In the genomic region with DNA sequence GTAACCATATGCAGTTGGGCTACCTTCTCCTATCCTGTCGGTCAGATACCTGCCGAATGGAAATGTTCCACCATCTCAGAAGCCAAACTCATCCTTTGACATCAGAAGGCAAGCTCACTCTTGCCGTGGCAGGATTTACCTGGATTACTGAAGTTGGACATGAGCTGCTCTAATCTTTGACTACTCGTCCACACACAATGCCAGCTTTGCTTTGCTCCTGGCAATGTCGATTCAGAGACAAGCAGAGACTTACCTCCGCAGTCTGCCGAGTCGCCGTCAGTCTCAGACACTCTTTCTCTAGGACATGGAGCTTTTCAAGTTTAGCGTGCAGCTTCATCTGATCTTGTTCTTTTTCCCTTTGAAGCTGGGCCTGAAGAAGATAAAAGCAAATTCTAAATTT, we compare ENCODE assay signal across 22 mouse cellular contexts. TPM values are rescaled to one million over a fixed set of nuclear protein-coding genes. Genes with fewer than 3 reads are reported as not detected.
A peak's percentile ranks its signal among the peaks of the same experiment; 100 is the strongest.
DNase-seq lines count a peak whose midpoint lies in the region; ATAC-seq and TF ChIP-seq lines count a peak whose summit lies in the region.
"Had no signal": no experiment of that assay in that cellular context is flagged by ENCODE, and none has a peak within 500 bp of the region (broad histone marks: within the 10 kb centered on the region; RNA-seq: fewer than 3 reads in every experiment).

No protein-coding gene starts in this region.

- H3K27ac ChIP-seq in embryonic facial prominence, embryonic 14.5 days (replicated peaks; ENCODE audit: low read depth, low read length) = no peak overlapping the region; the same call in 1 of the 2 replicates
- no peak overlapping the region for H3K27ac ChIP-seq in embryonic facial prominence, embryonic 10.5 days (replicated peaks)
- H3K27ac ChIP-seq in stomach, postnatal 0 days (replicated peaks) = 0 out of 2 replicates have a peak overlapping the region, but pooled peaks have one; percentile 13
- no peak overlapping the region for H3K27ac ChIP-seq in hindbrain, embryonic 16.5 days (ENCODE audit: low read depth, low read length)
- no peak overlapping the region for H3K27ac ChIP-seq in lung, postnatal 0 days (ENCODE audit: low read length)

- H3K27me3 ChIP-seq in embryonic facial prominence, embryonic 14.5 days (replicated peaks; ENCODE audit: control insufficient read depth, insufficient read depth, low read length) = no peaks in the 10 kb centered on the region
- H3K27me3 ChIP-seq in embryonic facial prominence, embryonic 10.5 days (replicated peaks; ENCODE audit: low read depth, poor library complexity, severe bottlenecking) = no peaks in the 10 kb centered on the region
- no peaks in the 10 kb centered on the region for H3K27me3 ChIP-seq in stomach, postnatal 0 days (ENCODE audit: control insufficient read depth, insufficient read depth, low read length)
- no peaks in the 10 kb centered on the region for H3K27me3 ChIP-seq in hindbrain, embryonic 16.5 days (replicated peaks; ENCODE audit: control insufficient read depth, insufficient read depth, low read length)
- H3K27me3 ChIP-seq in lung, postnatal 0 days (replicated peaks; ENCODE audit: insufficient read depth, low read length) = no peaks in the 10 kb centered on the region
- H3K27me3 ChIP-seq: CH12.LX, Patski had no signal

- no peak for TF ChIP-seq CTCF in stomach, postnatal 0 days (IDR thresholded peaks at IDR 0.05; ENCODE audit: low read depth)
- TF ChIP-seq CTCF in lung, postnatal 0 days (IDR thresholded peaks at IDR 0.05) = no peak

- H3K9ac ChIP-seq in embryonic facial prominence, embryonic 14.5 days (ENCODE audit: low read depth, low read length) = no peak overlapping the region
- no peak overlapping the region for H3K9ac ChIP-seq in stomach, postnatal 0 days (ENCODE audit: low read length)
- H3K9ac ChIP-seq in hindbrain, embryonic 16.5 days (ENCODE audit: low read depth, low read length) = no peak overlapping the region
- H3K9ac ChIP-seq in lung, postnatal 0 days (replicated peaks; ENCODE audit: low read depth) = no peak overlapping the region

- H3K36me3 ChIP-seq in embryonic facial prominence, embryonic 14.5 days (ENCODE audit: control insufficient read depth, insufficient read depth, low read length) = peaks cover 13% of the 10 kb centered on the region
- H3K36me3 ChIP-seq in embryonic facial prominence, embryonic 10.5 days (replicated peaks) = peaks cover 29% of the 10 kb centered on the region
- H3K36me3 ChIP-seq in stomach, postnatal 0 days (ENCODE audit: control insufficient read depth, insufficient read depth, low read length) = no peaks in the 10 kb centered on the region
- H3K36me3 ChIP-seq in hindbrain, embryonic 16.5 days (ENCODE audit: control insufficient read depth, insufficient read depth, low read length) = peaks cover 5% of the 10 kb centered on the region; the same call in 1 of the 2 replicates
- no peaks in the 10 kb centered on the region for H3K36me3 ChIP-seq in lung, postnatal 0 days (ENCODE audit: insufficient read depth, low read length)

- TF ChIP-seq EP300 in stomach, postnatal 0 days (optimal IDR thresholded peaks at IDR 0.05) = no peak
- no peak for TF ChIP-seq EP300 in lung, postnatal 0 days (IDR thresholded peaks at IDR 0.05)

- H3K4me3 ChIP-seq in embryonic facial prominence, embryonic 14.5 days (ENCODE audit: low read depth, low read length) = no peak overlapping the region
- no peak overlapping the region for H3K4me3 ChIP-seq in embryonic facial prominence, embryonic 10.5 days
- H3K4me3 ChIP-seq in stomach, postnatal 0 days (ENCODE audit: low read depth, low read length) = no peak overlapping the region
- H3K4me3 ChIP-seq in hindbrain, embryonic 16.5 days (ENCODE audit: low read length) = no peak overlapping the region
- no peak overlapping the region for H3K4me3 ChIP-seq in lung, postnatal 0 days (ENCODE audit: low read depth, low read length)

- 87% methylated on average over 10 of the region's 10 CpGs for WGBS in embryonic facial prominence, embryonic 14.5 days
- 92% methylated on average over 10 of the region's 10 CpGs for WGBS in embryonic facial prominence, embryonic 10.5 days
- WGBS in stomach, postnatal 0 days = 75% methylated on average over 10 of the region's 10 CpGs
- 93% methylated on average over 10 of the region's 10 CpGs for WGBS in hindbrain, embryonic 16.5 days
- WGBS in lung, postnatal 0 days = 89% methylated on average over 10 of the region's 10 CpGs

- no peak for ATAC-seq in embryonic facial prominence, embryonic 14.5 days (ENCODE audit: low read depth)
- no peak for ATAC-seq in stomach, postnatal 0 days (ENCODE audit: low FRiP score, low TSS enrichment)
- ATAC-seq in hindbrain, embryonic 16.5 days = no peak
- ATAC-seq in lung, postnatal 0 days = no peak
- ATAC-seq: activated CD4-positive, CD25-positive, alpha-beta regulatory T cell, adult 4 months; CD4-positive, CD25-positive, alpha-beta regulatory T cell, adult 4 months; Patski had no signal

- peaks cover 4% of the 10 kb centered on the region; the same call in 1 of the 2 replicates for H3K9me3 ChIP-seq in embryonic facial prominence, embryonic 14.5 days (ENCODE audit: control insufficient read depth, low read length)
- 0 out of 2 replicates have a peak, but pooled peaks cover 2% of the 10 kb centered on the region for H3K9me3 ChIP-seq in embryonic facial prominence, embryonic 10.5 days
- no peaks in the 10 kb centered on the region for H3K9me3 ChIP-seq in stomach, postnatal 0 days (ENCODE audit: control insufficient read depth, low read length)
- H3K9me3 ChIP-seq in hindbrain, embryonic 16.5 days (ENCODE audit: control insufficient read depth, low read length) = no peaks in the 10 kb centered on the region
- H3K9me3 ChIP-seq in lung, postnatal 0 days (ENCODE audit: low read length) = no peaks in the 10 kb centered on the region

- no peak overlapping the region for H3K4me2 ChIP-seq in embryonic facial prominence, embryonic 14.5 days (ENCODE audit: low read depth, low read length)
- H3K4me2 ChIP-seq in stomach, postnatal 0 days (replicated peaks; ENCODE audit: low read depth) = no peak overlapping the region
- no peak overlapping the region for H3K4me2 ChIP-seq in hindbrain, embryonic 16.5 days (ENCODE audit: low read length)
- no peak overlapping the region for H3K4me2 ChIP-seq in lung, postnatal 0 days (replicated peaks; ENCODE audit: low read depth, low read length)

- peak; percentile 21 for DNase-seq in embryonic facial prominence, embryonic 14.5 days (ENCODE audit: low spot score)
- no peak for DNase-seq in embryonic facial prominence, embryonic 10.5 days (ENCODE audit: low spot score)
- peak; percentile 97 for DNase-seq in fat pad, adult 2 months (ENCODE audit: extremely low read depth, low read depth, low spot score)
- peak; percentile 91 for DNase-seq in gonadal fat pad, adult 2 months (ENCODE audit: low read depth)
- DNase-seq in stomach, postnatal 0 days (ENCODE audit: low spot score) = no peak
- DNase-seq in lung, postnatal 0 days (ENCODE audit: low spot score) = no peak
- DNase-seq in cerebellum, postnatal 4 days (ENCODE audit: low spot score in 2 of 2) = no peak
- DNase-seq: adrenal gland, adult 2 months; adrenal gland, adult 8-10 months; adrenal gland, postnatal 10 days; adrenal gland, postnatal 14 days; adrenal gland, postnatal 25 days; adrenal gland, postnatal 36 days; B cell, adult 2 months; cerebellum, adult 11 months; cerebellum, adult 11-12 months had no signal

- H3K4me1 ChIP-seq in embryonic facial prominence, embryonic 14.5 days (ENCODE audit: control insufficient read depth, insufficient read depth, low read length) = no peaks in the 10 kb centered on the region
- H3K4me1 ChIP-seq in embryonic facial prominence, embryonic 10.5 days = no peaks in the 10 kb centered on the region
- no peaks in the 10 kb centered on the region for H3K4me1 ChIP-seq in stomach, postnatal 0 days (replicated peaks; ENCODE audit: control insufficient read depth, insufficient read depth)
- H3K4me1 ChIP-seq in hindbrain, embryonic 16.5 days (ENCODE audit: control insufficient read depth, insufficient read depth, low read depth, low read length) = no peaks in the 10 kb centered on the region
- H3K4me1 ChIP-seq in lung, postnatal 0 days (ENCODE audit: insufficient read depth, low read depth, low read length) = no peaks in the 10 kb centered on the region

RNA-seq across cellular contexts. Expression of a gene that starts 14.3 kb away (rescaled TPM):
- polyA plus RNA-seq in embryonic facial prominence, embryonic 14.5 days (2014; fragmentation: Nextera tagmentation; extraction: Ambion mirVana) = 1.6 and 2.4 TPM in 2 replicates
- 0.42 and 0.53 TPM in 2 replicates for polyA plus RNA-seq in embryonic facial prominence, embryonic 10.5 days (2016; fragmentation: Nextera tagmentation; extraction: Ambion mirVana)
- 4.6 and 5.1 TPM in 2 replicates for polyA plus RNA-seq in gonadal fat pad, adult 2 months (2012; rRNA removed)
- polyA plus RNA-seq in stomach, postnatal 0 days (2015; fragmentation: Nextera tagmentation; extraction: Ambion mirVana) = 0.69 TPM in 2 replicates
- 1.4 and 1.9 TPM in 2 replicates for polyA plus RNA-seq in hindbrain, embryonic 16.5 days (2015; fragmentation: Nextera tagmentation; extraction: Ambion mirVana)
- polyA plus RNA-seq in lung, postnatal 0 days (2015; fragmentation: Nextera tagmentation; extraction: Ambion mirVana) = 2.2 and 3.0 TPM in 2 replicates
- polyA plus RNA-seq: G1E had no signal

Comparison
In these comparisons a context has a peak if more than half of its experiments do, and no peak if none do; other contexts are left out.
1. DNase-seq: peak in embryonic facial prominence, embryonic 14.5 days (single experiment), fat pad, adult 2 months (single experiment) and gonadal fat pad, adult 2 months (single experiment); none in embryonic facial prominence, embryonic 10.5 days (single experiment), stomach, postnatal 0 days (single experiment), lung, postnatal 0 days (single experiment) and cerebellum, postnatal 4 days (0 of 2).